Mouse (Mus musculus) embryo, embryonic 10.5 days (tissue): ENCODE measurements around the gene Edc3.
A peak's percentile ranks its signal among the peaks of the same experiment; 100 is the strongest.

Experiments used
- DNase-seq: peaks from one replicate; pipeline ENCODE4 v3.0.0-alpha.2; 2015; ENCODE audit warnings: low spot score

Edc3 gene

DNA sequence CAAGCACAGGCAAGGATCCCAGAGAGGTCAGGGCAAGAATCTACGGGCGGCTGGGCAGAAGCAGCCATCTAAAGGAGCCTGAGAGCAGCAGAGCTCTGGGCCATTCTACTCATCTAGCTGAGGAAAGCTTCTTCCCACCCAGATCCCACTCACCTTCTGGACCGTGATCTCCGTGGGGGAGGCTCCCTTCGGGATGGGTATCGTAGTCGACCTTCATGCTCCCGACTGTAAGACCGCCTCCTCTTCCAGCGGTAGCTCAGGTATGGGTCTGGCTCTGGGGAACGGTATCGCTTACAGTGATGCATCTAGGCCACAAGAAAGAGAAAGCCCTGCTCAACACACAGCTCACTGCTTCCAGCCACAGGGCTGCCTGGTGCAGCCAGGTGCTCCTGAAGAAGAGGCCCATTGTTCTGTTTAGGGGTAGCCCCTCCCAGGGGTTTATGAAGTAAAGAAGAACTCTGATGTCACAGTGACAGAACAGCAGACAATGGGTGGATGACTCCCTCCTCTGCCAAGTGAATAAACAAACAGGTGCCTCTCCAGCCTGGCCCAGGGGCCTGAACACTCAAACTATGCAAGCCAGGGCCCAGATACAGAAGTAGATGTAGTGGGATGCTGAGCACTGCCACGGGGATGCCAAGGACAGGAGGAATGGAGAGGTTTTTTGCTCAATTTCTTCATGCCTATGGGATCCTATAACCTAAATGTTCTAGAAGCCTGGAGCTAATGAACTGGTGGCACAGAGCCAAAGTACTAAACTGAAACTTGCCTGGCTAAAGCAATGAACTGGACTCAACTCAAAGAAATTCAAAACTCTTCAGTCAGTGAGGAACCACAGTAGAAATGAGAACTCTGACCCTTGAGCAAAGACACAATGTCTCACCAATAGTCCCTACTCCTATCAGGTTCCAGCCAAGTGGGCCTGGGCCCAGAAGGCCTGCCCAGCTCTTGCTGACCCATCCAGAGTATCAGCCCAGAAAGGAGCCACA lies 53.5 kb downstream of the Edc3 start:
- no peak for DNase-seq

DNA sequence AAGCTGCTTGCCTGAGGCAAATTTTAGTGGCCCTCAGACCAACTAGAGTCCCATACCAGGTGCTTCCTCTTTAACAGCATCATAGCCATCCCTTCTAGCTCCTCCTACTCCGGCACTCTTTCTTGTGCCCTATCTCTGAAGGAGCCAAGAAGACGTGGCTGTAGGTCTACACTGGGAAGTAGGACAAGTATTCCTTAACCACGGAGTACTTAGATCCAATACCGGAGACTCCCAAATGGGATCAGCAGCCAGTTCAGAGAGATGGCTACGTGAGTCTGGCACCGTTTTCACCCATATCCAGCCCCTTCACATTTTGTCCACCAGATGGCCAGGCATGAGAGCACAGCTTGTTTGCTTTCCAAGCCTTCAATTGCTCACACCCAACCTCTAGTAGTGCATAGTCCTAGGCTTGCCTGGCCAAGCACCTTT lies 54.2 kb downstream of the Edc3 start:
- peak; percentile 50 for DNase-seq

DNA sequence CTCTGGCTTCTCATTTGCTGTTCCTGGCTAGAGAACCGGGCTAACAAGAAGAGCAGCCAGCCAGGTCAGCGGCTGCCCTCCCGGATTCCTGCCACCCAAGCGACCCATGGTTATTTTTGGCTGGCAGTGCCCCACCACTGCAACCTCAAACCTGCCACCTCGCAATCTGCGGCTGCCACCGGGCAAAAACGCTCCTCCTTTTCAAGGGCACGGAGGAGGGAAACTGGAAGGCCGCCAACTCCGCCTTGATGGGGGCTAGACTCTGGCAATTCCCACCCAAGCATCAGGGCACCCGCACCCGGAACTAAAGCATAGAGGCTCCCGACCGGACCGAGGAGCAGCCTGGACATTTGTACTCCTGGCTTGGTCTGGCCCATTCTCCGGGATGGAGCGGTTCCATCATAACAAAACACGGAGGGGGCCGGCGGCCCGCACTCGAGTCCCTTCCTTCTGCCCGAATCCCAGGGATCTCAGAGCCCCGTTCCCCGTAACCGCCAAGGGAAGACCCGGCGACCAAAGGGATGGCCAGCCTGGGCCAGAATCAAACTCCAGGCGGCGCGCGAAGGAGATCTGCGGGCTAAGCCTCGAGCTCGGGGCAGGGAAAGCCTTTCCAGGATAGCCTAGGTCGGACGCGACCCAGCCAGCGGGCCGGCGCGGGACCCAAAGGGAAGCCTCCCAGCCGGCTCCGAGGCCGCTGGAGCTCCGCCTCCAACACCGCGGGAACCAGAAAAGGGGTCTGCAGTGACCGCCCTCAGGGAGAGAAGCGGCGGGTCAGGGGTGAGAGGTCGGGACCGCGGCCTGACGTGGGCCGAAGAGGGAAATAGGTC lies 56.0 kb downstream of the Edc3 start:
- peak; percentile 17 for DNase-seq

DNA sequence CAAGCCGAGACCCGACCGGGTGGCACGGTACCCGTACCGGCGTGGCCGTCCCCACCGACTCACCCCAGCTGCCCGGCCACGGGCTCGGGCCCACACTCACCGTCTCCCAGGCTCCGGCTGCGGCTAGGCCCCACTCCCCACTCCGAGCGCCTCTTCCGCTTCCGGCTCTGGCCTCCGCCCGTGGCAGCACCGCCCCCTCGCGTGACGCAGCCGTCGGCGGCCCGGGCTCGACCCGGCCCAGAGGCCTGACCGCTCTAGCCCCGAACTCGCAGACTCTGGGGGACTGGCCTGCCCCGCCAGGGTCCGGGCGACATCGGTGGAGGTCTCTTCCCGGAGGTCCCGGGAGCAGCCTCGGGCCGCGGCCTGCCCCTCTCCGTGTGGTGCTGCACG lies 56.6 kb downstream of the Edc3 start:
- DNase-seq = peak; percentile 95

DNA sequence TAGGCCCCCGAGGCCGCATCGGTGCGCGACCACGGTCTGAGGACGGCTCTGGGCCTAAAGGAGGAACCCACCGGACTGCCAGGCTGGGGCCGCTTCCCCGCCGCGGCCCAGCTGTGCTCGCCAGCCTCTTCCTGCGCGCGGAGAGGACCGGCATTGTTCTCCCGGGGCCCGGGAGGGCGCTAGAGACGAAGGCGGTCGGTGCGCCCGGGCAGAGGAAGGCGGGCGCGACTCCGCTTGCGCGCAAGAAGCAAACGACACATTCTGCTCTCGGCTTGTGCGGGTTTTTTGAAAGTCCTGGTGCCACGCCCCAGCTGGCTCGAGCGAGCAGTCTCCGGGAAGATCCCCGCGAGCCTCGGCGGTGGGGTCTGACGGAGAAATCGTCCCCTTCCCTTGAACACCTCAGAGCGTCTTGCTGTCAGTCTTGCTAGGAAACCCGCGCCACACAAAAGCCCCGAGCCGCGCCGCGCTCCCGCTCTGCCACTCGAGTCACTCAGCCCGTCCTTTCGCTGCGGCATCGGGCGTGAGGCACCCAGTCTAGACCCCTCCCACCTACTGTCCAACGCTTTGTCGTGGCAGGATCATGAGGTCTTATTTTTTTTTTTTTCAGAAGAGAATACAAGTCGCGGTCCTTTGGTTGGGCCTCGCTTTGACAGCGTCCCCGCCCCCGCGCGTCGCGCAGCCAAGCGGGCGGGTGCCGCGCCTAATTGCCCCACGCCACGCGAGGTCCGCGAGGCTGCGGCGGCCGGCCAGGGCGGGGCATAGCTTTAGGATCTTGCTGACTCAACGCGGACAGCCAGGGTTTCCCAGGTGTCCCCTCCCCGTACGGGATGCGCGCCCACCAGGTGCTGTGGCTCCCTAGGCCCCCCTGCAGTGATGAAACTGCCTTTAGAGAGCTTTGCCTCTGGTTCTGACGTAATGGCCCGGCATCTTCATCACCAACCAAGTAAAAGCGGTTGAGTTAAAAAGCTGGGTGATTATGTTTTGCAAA lies 57.3 kb downstream of the Edc3 start, which contains the start of gene Clk3:
TSS of gene Clk3 (minus strand) at position 497 of the 988 bp plus-strand sequence.
- DNase-seq = peak; percentile 71

GRCm38 (mm10) chr9:57766431-57766830 lies 58.1 kb downstream of the Edc3 start:
- peak; percentile 18 for DNase-seq

GRCm38 (mm10) chr9:57767231-57767630 lies 58.9 kb downstream of the Edc3 start:
- no peak for DNase-seq

GRCm38 (mm10) chr9:57769539-57770069 lies 61.3 kb downstream of the Edc3 start:
- DNase-seq = no peak

- DNase-seq = no peak
Measured at GRCm38 (mm10) chr9:57770214-57770613, 61.9 kb downstream of the Edc3 start.

DNA sequence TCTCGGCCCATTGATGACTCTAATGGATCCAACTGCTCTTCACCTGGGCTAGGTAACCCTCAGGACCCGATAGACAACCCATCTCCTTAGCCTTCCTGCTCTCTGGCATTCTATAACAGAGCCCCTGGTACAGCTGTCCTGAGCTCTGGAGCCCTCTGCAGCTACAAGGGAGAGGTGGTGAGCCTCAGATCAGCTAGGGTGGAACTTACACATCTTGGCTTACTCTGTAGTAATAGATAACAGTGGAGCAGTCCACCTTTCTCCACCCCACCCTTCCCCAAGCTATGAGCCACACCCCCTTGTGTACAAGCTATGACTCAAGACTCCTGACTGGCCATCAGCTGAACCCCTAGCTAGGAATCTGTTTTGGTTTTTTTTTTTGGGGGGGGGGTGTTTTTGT lies 62.5 kb downstream of the Edc3 start:
- no peak for DNase-seq

DNA sequence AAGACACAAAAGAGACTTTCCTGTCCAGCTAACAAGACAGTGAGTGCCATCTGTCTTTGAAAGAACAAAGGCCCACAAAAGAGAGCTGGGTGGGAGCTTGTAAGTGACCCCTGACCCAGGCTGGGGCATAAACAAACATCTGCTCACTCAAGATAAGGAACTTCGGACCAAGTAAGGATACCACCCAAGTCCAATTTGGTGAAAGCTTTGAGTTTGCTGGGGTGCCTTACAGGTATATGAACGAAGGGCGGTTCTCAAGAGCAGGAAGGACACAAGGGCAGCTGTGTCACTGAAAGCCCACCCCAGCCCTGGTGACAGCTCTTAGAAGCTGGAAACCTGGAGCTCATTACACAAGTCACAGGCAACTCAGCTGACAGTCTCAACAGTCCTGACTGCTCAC lies 65.4 kb downstream of the Edc3 start:
- peak; percentile 30 for DNase-seq

- peak; percentile 61 for DNase-seq
Measured at GRCm38 (mm10) chr9:57774168-57774567, 65.8 kb downstream of the Edc3 start.

DNA sequence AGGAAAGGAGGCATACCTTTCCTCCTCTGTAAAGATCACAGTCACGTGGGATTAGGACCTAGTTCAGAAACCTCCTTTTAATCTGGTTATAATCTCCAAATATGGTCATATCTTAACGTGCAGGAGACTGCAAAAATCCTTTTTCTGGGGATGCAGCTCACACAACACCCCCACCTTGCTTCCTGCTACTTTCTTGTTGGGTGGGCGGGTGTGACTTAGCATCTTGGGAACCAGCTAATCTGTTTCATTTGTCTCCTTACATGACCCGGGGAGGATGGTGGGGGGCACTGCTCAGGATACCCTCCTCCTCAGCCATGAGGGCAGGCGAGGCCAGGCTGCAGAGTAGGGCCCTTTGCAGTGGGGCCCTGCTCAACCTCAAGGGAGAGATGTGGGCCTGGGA lies 66.7 kb downstream of the Edc3 start:
- DNase-seq = no peak

DNA sequence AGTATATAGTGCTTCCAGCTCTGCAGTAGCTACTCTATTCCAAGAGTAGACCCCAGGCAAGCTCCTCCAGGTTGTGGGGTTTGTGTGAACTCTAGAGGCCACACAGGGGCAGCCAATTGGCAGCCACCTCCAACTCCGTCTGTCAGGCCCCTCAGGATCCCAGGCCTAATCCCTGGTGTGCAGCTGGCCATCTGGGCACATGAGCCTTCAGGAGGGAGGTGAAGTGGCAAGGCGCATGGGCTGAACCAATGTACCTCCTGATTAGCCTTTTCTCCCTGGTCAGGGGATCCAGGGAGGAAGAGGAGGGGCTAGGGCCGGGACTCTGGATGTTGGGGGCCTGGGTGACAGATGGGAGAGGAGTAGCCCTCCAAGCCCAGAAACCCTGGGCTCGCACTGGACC lies 67.4 kb downstream of the Edc3 start:
- DNase-seq = no peak

- DNase-seq = no peak
Measured at GRCm38 (mm10) chr9:57782656-57783055, 74.3 kb downstream of the Edc3 start.

GRCm38 (mm10) chr9:57789733-57790132 lies 81.4 kb downstream of the Edc3 start:
- no peak for DNase-seq

DNA sequence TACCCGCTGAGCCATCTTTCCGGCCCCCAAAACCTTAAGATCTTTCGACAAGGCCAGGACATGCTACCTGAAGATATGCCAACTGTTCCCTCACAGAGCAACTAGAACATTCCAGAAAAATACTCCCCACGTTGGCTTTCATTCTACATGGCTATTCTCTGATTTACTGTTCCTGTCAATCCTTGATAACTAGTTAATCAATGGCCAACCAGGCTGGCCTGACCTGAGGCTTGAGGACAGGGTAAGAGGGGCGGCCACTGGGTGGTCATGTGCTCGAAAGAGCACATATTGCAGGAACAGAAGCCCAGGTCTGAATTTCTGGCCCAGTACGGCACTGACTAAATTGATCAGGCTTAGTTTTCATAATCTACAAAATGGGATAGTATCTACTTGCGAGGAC lies 89.1 kb downstream of the Edc3 start:
- DNase-seq = no peak

DNA sequence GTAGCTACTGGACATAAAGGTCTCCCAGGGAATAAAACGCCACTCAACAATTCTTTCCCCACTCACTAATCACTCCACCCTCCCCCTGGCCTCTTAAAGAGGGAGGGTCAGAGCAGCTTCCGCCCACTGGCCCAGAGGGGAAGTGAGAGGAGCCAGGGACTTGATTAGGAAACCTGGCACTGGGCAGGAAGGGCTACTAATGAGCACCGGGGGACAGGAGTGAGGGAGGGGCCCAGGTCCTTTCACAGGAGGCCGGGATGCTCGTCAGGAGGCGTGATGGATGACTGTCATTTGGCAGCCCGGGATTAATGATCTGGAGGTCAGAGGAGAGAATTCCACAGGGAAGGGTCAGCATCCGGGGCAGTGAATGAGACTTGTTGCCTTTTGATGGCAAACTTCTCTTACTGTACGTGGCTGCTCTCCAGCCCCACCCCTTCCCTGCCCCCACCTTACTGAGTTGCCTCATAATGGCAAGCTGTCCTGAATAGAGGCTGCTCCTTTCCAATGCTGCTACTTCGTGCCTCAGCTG lies 90.4 kb downstream of the Edc3 start:
- DNase-seq = peak; percentile 87

GRCm38 (mm10) chr9:57800325-57800975 lies 92.1 kb downstream of the Edc3 start:
- no peak for DNase-seq
